Mouse (Mus musculus) T-helper 17 cell (primary cell): ENCODE measurements around the gene Gatm.

Experiments
- in situ Hi-C, 2 experiments: fragments of 300-600 bp; cut with MboI, MseI; formaldehyde crosslinking; loops; 1 replicate in 1 of 2; 2 replicates in 1 of 2; pipeline ENCODE4 v1.15.1; 2025; ENCODE audit warnings: high pct_unique_total_duplicates in 2 of 2

The Gatm gene

DNA sequence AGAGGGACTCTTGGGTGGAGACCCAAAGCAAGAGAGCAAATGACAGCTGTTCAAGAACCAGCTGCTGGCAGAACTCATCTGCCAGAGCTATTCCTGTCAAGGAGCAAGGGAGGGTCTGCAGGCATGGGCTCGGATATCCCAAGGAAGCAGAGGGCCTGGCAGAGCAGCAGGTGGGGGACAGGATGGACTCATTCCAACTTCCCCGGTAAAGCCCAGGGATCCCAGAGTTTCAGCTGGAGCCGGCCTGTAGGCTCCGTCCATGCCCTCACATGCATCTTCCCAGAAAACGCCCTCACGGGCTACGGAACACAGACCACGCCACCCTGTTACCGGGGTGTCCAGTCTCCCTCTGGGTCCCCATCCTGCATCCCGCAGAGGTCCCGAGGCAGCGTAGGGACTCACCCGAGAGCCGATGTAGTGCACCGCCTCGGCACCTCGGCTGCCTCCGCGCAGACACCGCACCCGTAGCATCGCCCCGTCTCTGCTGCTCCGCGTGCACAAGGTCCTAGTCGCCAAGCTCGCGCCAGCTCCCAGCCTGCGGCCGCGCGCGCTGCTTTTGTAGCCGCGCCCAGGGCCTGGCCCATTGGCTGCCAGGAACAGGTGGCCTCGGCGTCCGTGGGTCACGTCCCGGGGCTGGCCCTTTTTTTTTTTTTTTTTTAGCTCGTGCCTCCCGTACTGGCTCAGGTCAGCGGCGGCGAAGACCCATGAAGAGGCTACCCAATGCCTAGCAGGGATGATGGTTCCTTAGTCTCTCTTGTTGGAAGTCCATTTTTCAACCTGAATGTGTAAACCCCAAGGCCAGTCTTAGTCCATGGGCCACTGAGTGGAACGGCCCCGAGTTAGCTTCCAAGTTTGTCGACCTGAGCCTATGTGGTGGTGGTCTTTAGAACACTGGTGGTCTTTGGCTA lies at the start of gene Gatm:
TSS of gene Gatm (minus strand) at position 558 of the 908 bp plus-strand sequence.
- in situ Hi-C loops: no loop called here

DNA sequence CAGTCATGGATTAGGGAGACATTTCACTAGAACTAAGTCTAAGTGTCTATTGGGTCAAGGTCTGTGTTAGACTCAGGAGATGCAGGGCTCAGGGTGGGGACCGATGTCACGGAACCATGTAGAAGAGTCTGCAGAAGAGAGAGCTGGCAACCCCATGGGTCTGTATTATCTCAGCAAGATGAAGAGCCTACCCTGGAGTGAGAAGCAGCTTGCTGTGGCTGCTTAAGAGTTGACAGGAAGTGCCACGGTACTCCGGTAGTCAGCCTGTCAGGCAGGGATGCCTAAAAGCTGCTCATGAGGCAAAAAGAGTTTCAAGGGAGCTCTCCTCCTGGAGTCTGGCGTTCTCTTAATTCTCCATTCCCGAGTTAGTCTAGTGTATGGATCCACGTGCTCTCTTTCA lies 48.7 kb upstream of the Gatm start:
- in situ Hi-C loops: no loop called here

DNA sequence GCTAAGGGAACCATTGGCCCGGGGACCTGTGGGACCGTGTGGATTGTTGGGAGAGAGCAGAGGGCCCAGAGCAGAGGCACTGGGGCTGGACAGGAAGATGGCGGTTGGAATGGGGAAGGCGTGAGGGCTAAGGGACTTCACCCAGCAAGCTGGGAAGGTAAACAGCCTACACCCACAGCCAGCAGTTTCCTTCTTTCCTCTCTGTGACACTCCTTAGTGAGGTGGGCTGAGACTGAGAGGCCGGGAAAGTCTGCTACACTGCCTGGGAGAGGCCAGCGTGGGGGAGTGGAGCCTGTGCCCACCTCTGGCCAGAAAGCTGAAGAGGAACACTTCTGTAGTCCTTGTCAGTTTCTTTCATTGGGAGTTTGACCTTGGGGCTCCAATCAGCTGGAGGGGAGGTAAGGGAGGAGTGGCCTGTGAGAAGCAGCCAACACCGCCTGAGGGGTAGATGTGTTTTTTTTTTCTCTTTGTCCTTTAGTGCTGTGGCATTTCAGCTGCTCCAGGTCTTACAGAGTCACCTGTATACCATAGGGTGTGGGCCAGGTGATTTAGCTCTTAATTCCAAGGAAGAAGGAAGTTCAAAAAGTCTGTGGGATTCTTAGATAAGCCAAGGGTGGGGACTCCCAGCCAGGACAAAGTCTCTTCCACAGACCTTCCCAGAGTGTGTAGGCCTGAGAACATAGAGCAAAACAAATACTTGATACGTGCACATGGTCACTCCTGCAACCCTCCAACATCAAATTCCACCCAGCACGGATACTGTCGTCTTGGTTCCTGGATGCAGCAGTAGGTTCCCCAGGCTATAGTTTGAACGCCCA lies 46.8 kb upstream of the Gatm start:
- in situ Hi-C loops: no loop called here

DNA sequence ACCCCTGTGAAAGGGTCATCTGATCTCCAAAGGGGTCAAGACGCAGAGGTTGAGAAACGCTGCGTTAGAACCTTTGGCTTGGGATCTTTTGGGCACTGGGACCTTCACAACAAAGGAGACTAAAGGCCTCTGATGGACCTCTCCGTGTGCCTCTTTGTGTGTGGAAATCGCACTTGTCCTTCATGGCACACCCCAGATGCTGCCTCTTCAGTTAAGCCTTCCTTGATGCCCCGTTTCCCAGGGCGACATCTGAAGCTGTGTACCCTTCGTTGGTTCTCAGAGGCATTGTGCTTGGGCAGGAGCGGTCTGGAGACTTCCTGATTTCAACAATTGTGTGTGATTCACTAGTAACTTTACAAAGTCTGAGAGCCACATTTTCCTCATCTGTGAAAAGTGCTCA lies 45.7 kb upstream of the Gatm start:
- in situ Hi-C loops: no loop called here

DNA sequence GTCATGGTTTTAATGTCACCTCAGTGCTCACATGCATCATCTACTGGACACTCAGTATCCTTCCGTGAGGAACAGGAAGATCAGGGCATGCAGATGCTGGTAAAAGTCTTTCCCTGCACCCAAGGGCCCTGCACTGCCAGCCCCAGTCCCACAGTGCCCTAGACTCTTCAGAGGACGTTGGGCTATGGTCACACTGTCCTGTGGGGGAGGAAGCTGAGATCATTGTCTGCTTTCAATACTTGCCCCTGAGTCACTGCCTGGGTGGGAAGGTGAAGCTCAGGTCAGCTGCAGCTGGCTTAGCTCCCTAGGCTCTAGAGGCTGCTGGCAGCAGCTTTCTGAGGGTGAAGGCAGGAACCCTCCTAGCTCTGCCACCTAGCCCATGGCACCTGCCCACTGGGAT lies 44.9 kb upstream of the Gatm start:
- in situ Hi-C loops: no loop called here

DNA sequence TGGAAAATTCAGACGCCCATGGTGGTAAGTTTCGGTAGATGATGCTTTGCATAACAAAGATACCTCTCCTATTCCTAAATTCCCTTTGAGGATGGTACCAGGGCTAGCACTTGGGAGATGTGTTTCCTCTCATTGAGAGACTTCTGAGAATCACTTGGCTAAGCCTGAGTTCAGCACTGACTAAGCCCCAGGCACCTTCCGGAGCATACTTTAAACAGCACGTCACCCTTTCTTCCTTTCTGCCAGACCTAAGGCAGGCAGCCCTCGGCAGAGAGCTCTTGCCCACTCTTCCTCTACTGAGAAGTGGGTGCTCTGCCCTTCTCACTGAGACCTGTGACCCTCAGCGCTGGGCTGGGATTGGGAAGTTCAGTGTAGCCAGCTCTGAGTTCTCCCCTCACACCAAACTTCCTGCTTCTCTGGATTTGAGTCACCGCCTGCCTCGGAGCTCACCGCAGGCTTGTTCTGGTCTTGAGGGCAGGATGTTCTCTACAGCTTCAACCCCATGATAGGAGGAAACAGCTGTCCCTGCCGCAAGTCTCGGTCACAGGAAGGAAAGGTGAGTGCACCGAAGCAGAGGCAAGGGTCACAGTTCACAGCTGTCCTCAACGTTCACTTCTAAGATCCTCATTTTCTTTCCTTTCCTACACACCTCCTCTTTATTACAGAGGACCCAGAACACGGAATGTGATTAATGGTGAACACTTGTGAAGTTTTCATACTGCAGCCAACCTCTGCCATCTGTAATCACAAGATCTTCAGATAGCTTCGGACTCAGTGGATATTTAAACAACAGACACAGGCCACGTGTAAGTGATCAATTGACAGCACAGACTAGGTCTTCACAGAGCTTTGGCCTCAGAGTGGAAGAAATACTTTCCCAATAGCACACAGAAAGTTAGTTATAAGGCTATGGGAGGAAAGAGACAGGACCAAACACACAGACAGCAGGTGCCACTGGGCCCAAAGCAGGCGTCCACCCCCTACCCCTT lies 41.3 kb upstream of the Gatm start:
- in situ Hi-C loops: no loop called here

DNA sequence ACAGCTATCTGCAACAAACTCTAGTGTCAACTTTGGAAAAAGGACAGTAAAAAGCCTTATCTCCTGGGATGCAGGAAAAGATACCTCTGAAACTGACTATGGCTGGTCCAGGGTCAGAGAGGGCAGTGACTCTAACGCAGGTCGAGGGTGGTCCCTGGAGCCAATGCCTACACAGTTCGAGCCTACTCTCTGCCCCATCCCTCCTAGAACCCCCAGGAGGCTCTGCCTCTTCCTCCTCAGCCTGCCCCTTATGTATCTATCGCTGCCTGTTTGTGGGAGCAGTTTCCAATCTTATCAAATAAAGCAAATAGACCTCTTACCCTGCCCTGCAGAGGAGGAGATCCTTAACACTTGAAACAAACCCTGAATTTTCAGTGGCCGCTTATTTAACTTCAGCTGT lies 27.6 kb upstream of the Gatm start:
- in situ Hi-C loops: loop anchor here (10.0 kb wide), 2 partner anchors 116 to 564 kb away; no protein-coding TSS in a partner anchor

DNA sequence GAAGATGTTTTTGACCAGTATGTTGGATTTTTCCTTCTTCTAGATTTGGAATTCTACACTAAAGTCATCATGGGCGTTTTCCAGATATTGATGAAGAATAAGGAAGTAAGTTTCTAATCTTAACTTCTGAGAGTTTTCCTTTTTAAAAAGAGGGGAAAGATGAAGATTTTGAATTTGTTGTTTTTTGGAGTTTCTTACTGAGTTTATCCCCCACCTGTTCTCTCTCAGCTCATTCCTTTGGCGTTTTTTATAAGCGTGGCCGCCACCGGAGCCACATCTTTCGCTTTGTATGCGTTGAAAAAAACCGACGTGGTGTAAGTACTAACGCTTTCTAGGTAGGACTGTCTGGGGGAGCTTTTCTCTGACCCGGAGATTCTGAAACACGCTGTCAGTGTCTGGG lies 26.9 kb upstream of the Gatm start:
- in situ Hi-C loops: loop anchor here (10.0 kb wide), 2 partner anchors 117 to 563 kb away; no protein-coding TSS in a partner anchor

DNA sequence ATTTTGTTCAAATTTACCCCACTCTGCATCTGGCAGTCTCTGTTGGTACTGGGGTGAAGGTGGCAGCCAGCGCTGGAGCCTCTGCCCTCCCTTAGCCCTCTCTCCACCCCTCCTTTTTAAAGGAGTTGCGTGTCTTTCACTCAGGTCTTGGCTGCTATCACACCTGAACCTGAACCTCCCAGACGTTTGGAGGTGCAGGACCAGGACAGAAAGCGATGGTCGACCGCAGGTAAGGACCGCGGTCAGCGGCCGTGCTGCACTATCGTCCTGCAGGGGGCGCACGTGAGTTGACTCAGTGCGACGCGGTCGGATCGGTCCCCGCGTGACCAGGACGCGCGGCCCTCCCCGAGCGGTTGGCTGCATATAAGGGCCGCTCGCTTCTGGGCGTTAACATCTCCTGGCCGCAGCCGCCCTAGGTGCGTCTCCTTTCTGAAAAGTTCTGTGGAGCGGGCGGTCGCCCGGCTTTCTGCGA lies 26.5 kb upstream of the Gatm start:
- in situ Hi-C loops: loop anchor here (10.0 kb wide), 2 partner anchors 117 to 563 kb away; no protein-coding TSS in a partner anchor

DNA sequence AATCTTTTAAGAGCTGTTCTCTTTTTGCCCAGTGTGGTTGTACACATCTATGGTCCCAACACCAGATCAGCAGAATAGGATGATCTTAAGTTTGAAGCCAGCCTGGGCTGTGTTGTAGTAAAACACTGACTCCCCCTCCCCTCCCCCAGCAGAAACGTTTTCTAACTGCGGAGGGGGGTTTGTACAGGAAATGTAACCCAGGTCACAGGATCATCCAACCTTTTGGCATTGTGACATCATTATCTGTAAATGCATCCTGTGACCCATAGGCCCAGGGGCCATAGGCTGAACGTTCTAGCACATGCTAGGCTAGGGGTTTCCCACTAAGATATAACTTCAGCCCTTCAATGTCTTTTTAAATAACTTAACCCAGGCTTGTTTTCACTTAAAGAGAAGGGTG lies 25.6 kb upstream of the Gatm start, which contains the start of gene AA467197:
TSS of gene AA467197 (plus strand) at position 301 of the 400 bp plus-strand sequence.
- in situ Hi-C loops: loop anchor here (10.0 kb wide), 2 partner anchors 118 to 562 kb away; no protein-coding TSS in a partner anchor

DNA sequence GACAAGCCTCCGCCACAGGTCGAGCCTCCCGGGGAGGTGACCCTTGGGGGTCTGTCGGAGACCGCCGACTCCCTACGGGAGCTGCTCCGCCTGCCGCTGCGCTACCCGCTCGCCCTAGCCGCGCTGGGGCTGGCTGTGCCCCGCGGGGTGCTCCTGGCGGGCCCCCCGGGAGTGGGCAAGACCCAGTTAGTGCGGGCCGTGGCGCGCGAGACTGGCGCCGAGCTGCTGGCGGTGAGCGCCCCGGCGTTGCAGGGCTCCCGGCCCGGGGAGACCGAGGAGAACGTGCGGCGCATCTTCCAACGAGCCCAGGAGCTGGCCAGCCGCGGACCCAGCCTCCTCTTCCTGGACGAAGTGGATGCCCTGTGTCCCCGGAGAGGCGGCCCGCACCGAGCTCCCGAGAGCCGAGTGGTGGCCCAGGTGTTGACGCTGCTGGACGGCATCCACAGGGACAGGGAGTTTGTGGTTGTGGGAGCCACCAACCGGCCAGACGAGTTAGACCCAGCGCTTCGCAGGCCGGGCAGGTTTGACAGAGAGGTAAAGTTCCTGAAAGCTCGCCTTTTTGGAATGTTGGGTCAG lies 20.2 kb upstream of the Gatm start:
- in situ Hi-C loops: loop anchor here (5.0 to 10.0 kb wide), 5 partner anchors 36 to 557 kb away; no protein-coding TSS in a partner anchor

DNA sequence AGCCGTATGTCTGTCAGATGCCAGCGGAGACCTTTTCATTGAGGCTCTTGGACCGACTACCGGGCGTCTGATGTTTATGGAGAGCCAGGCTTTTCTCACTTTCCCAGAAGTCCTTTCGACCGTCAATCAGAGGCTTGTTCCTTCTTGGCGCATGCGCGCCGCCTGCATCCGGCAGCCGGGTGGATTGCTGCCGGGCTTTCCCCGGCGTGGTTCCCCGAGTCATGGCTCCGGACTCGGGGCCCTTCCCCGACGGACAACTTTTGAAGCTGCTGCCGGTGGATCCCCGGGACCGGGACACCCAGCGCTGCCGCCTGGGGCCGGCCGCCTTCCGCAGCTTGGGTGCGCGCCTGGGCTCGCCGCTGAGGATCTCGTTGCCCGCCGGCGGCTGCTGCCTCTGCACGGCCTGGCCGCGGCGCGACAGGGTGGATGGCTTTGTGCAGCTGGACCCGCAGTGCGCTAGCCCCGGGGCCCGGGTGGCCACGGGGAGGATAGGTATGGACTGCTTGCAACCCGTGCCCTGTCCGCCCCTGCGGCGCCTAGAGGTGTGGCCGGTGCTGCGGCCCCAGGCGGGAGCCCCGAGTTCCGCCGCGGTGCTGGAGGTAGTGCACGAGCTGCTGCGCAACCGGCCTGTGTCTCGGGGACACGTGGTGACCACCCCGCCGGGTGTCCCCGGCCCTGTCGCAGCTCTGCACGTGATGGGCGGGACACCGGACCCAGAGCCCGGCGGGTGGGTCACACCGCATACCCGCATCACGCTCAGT lies 19.5 kb upstream of the Gatm start:
- in situ Hi-C loops: loop anchor here (5.0 to 10.0 kb wide), 5 partner anchors 37 to 556 kb away; no protein-coding TSS in a partner anchor

DNA sequence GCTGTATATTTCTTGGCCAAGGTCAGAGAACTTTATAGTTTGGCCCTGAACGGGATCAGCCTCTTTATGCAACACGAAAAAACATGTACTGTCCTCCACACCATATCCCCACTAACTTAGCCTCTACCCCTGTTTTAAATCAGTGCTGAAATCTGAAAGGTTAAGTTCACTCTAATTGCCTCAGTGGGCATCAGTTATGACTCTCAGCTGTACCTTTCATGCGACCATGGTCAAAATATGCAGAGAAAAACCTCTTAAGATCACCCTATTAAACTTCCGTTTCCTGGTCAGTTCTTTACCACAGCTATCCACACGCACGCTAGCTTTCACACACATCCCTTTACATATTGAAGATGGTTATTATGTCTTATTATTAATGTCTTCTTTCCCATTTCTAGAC lies 18.8 kb upstream of the Gatm start:
- in situ Hi-C loops: loop anchor here (5.0 to 10.0 kb wide), 7 partner anchors 37 to 555 kb away; no protein-coding TSS in a partner anchor

DNA sequence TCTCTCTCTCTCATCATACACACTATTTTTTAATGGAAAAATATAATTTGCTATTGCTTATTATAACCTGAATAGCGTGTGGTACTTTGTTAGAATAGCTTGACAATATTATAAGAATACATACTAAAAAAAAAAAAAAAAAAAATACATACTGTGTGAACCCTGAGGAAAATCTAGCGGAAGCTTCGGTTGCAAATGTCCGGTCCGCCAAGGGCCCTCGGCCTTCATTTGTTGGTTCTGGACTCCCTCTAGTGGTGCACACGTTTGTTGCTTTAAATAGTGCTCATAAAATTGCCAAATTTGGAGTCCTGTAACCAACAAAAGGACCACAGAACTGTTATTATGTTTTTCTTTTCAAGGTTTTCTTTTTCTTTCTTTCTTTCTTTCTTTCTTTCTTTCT lies 17.9 kb upstream of the Gatm start:
- in situ Hi-C loops: loop anchor here (5.0 kb wide), 2 partner anchors 247 to 252 kb away; no protein-coding TSS in a partner anchor

DNA sequence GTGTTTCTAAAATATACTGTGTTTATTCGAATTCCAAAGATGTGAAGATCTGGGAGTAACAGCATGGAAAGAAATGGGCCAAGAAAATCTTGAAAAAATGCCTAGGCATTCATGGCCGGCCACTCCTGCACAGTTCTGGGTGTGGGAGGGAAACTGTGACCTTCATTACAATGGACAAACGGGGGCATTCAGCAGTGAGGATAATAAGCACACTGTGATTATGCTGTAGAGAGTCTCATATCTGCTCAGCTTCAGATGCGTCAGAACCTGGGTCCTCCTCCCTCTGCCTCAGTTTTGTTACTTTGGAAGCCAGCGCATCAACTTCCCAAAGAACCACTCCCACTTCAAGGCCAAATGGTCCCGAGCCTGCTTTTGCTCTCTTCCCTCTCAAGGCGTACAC lies 14.8 kb upstream of the Gatm start:
- in situ Hi-C loops: loop anchor here (5.0 kb wide), 2 partner anchors 244 to 249 kb away; no protein-coding TSS in a partner anchor

DNA sequence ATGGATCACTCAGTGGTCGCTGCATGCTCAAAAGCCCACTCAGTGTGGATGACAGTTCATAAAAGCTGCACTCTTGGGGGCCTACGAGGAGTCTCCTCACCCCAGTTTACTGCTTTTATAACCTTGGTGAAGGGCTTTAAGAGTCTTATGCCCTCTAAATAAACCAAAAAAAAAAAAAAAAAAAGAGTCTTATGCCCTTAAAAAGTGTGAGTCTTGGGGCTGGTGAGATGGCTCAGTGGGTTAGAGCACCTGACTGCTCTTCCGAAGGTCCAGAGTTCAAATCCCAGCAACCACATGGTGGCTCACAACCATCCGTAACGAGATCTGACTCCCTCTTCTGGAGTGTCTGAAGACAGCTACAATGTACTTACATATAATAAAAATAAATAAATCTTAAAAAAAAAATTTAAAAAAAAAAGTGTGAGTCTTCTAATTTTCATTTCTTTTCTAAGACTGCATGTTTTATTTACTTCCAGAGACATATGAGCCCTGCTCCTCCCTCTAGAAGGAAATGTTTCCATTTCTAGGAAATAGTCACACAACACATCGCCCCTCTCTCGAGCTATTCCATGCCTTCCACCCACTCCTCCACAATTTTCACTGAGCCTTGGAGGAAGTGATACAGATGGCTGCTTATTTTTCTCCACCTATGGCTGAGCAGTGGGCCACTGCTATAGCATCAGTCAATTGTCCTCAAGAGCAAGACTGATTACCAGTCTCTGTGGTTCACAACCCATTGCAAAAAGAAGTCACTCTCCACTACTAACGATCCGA lies 10.4 kb upstream of the Gatm start:
- in situ Hi-C loops: loop anchor here (5.0 kb wide), 1 partner anchor 49 kb away; no protein-coding TSS in a partner anchor

DNA sequence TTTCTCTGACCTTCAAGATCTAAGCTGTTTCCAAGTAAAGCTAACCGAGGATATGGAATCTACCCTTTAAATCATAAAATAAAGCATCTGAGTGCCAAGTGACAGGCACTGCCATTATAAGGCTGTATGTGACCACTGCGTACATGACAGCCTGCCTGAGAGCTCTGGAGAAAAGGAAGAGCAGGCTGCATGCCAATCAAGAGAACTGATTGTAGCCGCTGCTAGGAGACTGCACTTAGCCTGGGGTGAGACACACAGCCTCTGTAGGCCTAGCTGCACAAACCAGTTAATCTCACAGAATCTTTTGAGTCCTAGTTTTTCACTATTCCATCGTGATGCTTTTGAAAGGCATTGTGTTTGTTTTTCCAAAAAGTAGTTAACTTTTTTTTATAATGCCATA lies 7.6 kb upstream of the Gatm start:
- in situ Hi-C loops: no loop called here

DNA sequence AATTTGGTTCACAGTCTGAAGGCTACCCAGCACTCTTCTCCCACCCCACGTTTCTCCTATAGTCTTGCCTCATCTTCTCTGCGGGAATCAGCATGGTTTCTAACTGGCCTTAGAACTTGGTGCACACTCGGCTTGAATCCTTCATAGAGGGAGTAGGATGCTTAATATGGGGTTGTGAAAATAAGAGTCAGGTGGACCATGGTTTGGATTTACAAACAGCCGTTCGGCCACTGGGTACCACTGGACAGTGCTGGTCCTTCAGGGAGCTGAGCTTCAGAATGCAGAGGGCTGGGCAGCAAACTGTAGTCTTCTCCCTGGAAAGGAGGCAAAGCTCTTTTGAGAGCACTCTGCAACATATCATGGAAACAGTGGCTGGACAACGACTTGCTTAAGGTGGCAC lies 6.7 kb upstream of the Gatm start:
- in situ Hi-C loops: no loop called here
